Mouse (Mus musculus) spleen, adult 2 months (tissue): Measurements from ENCODE around the gene Ocm. TPM values are rescaled to one million over a fixed set of nuclear protein-coding genes. Genes with fewer than 3 reads are reported as not detected.

ENCODE experiments used
- DNase-seq, 2 experiments: peaks; one replicate each; pipeline versions ENCODE4 v3.0.0 to v3.0.0-alpha.2; 2012 to 2021; ENCODE audit warnings: low spot score in 2 of 2, low read depth in 1 of 2
- H3K27ac ChIP-seq: fragments of 200-500 bp; 2 replicates; pipeline ENCODE4 v1.5.1; 2012; ENCODE audit warnings: low read length, inconsistent platforms; ENCODE audit not compliant: insufficient read depth
- H3K27me3 ChIP-seq: fragments of 200-500 bp; 2 replicates; pipeline ENCODE4 v1.6.1; 2012; ENCODE audit warnings: mild to moderate bottlenecking, moderate library complexity, low read length, inconsistent platforms; ENCODE audit not compliant: control insufficient read depth, insufficient read depth
- H3K36me3 ChIP-seq: fragments of 200-500 bp; 2 replicates; pipeline ENCODE4 v1.6.1; 2012; ENCODE audit warnings: mild to moderate bottlenecking, low read length, inconsistent platforms; ENCODE audit not compliant: control insufficient read depth, insufficient read depth
- H3K4me1 ChIP-seq: fragments of 200-500 bp; 2 replicates; pipeline ENCODE4 v1.6.1; 2011; ENCODE audit warnings: inconsistent platforms; ENCODE audit not compliant: control insufficient read depth, insufficient read depth, insufficient read length
- H3K4me3 ChIP-seq: fragments of 200-500 bp; 2 replicates; pipeline ENCODE4 v1.5.1; 2011; ENCODE audit warnings: mild to moderate bottlenecking, inconsistent platforms; ENCODE audit not compliant: insufficient read depth, insufficient read length; ENCODE audit errors: extremely low read depth
- CTCF ChIP-seq: fragments of 200-500 bp; IDR thresholded peaks from 2 replicates; pipeline ENCODE4 v1.5.1; 2011; ENCODE audit warnings: mild to moderate bottlenecking, inconsistent platforms; ENCODE audit not compliant: insufficient read depth, insufficient read length, insufficient replicate concordance; ENCODE audit errors: extremely low read depth
- POLR2A ChIP-seq: fragments of 200-500 bp; IDR thresholded peaks from 2 replicates; pipeline ENCODE4 v1.6.1; 2011; ENCODE audit warnings: low read depth, low read length, inconsistent platforms
- WGBS: fragments of 180-500 bp; shearing (Covaris S2); methylation state at CpG from one replicate; pipeline ENCODE4 v1.1.7; 2018; 5-methylcytosine and 5-hydroxymethylcytosine counted together
- polyA plus RNA-seq: library from polyadenylated mRNA; depleted of rRNA; stranded (reverse); fragments of >200 nt; gene quantifications from 2 replicates; pipeline ENCODE4 v1.2.3, GENCODE M21; 2012

The Ocm gene
- polyA plus RNA-seq, 1 experiment = not detected

- no peak overlapping the region for H3K4me3 ChIP-seq
- TF ChIP-seq CTCF (no peak), POLR2A (no peak)
- H3K4me1 ChIP-seq = no peaks in the 10 kb centered on the region
- DNase-seq = no peak
- H3K27me3 ChIP-seq = no peaks in the 10 kb centered on the region
- H3K36me3 ChIP-seq = peaks cover 52% of the 10 kb centered on the region
- H3K27ac ChIP-seq = no peak overlapping the region
- 96% methylated on average over 4 of the region's 4 CpGs for WGBS
Measured at GRCm38 (mm10) chr5:143989046-143989445, 37.4 kb downstream of the Ocm start.

- 93% methylated on average over 3 of the region's 3 CpGs for WGBS
- Histone ChIP-seq H3K36me3 (peaks cover 43% of the 10 kb centered on the region), H3K27me3 (no peaks in the 10 kb centered on the region), H3K4me1 (no peaks in the 10 kb centered on the region), H3K4me3 (no peak overlapping the region), H3K27ac (no peak overlapping the region)
- DNase-seq = no peak
- TF ChIP-seq POLR2A (no peak), CTCF (no peak)
Measured at GRCm38 (mm10) chr5:143987596-143987995, 38.9 kb downstream of the Ocm start.

GRCm38 (mm10) chr5:143985381-143985780, 41.1 kb downstream of the Ocm start:
- Histone ChIP-seq H3K36me3 (peaks cover 31% of the 10 kb centered on the region), H3K27ac (no peak overlapping the region), H3K4me1 (no peaks in the 10 kb centered on the region), H3K4me3 (no peak overlapping the region), H3K27me3 (no peaks in the 10 kb centered on the region)
- no peak for TF ChIP-seq CTCF
- 87% methylated on average over 7 of the region's 7 CpGs for WGBS
- DNase-seq = no peak

- Histone ChIP-seq H3K4me1 (no peaks in the 10 kb centered on the region), H3K27me3 (no peaks in the 10 kb centered on the region), H3K4me3 (no peak overlapping the region), H3K27ac (no peak overlapping the region), H3K36me3 (peaks cover 18% of the 10 kb centered on the region)
- TF ChIP-seq POLR2A (no peak), CTCF (no peak)
- 77% methylated on average over 2 of the region's 2 CpGs for WGBS
- no peak for DNase-seq
Measured at GRCm38 (mm10) chr5:143982361-143982760, 44.1 kb downstream of the Ocm start.

GRCm38 (mm10) chr5:143980858-143981257, 45.6 kb downstream of the Ocm start:
- 84% methylated on average over 9 of the region's 9 CpGs for WGBS
- TF ChIP-seq POLR2A (no peak), CTCF (no peak)
- Histone ChIP-seq H3K27me3 (no peaks in the 10 kb centered on the region), H3K36me3 (peaks cover 7% of the 10 kb centered on the region), H3K27ac (no peak overlapping the region), H3K4me1 (no peaks in the 10 kb centered on the region), H3K4me3 (no peak overlapping the region)
- DNase-seq = no peak

- Histone ChIP-seq H3K27me3 (no peaks in the 10 kb centered on the region), H3K36me3 (0 out of 2 replicates have a peak, but pooled peaks cover 1% of the 10 kb centered on the region), H3K4me1 (no peaks in the 10 kb centered on the region), H3K27ac (no peak overlapping the region), H3K4me3 (no peak overlapping the region)
- no peak for DNase-seq
- 72% methylated on average over 16 of the region's 16 CpGs for WGBS
- TF ChIP-seq POLR2A (no peak), CTCF (no peak)
Measured at GRCm38 (mm10) chr5:143976726-143977431, 49.6 kb downstream of the Ocm start.

GRCm38 (mm10) chr5:143976232-143976631, 50.2 kb downstream of the Ocm start:
- no peak overlapping the region for H3K4me3 ChIP-seq
- H3K36me3 ChIP-seq = no peaks in the 10 kb centered on the region
- 88% methylated on average over 11 of the region's 11 CpGs for WGBS
- no peaks in the 10 kb centered on the region for H3K27me3 ChIP-seq
- no peak for DNase-seq
- TF ChIP-seq POLR2A = no peak
- TF ChIP-seq CTCF = no peak
- H3K4me1 ChIP-seq = no peaks in the 10 kb centered on the region
- H3K27ac ChIP-seq = no peak overlapping the region
